Mouse (Mus musculus): ENCODE data around the gene Sik1. TPM values are rescaled to one million over a fixed set of nuclear protein-coding genes. Genes with fewer than 3 reads are reported as not detected.

Sik1 gene
- polyA plus RNA-seq, 1 experiment from 2014 or later, result 7.0 TPM

- no peak overlapping the region for H3K4me2 ChIP-seq
- 54% methylated on average over 11 of the region's 11 CpGs for WGBS (ENCODE audit: insufficient replicate concordance)
- peaks cover 29% of the 10 kb centered on the region for H3K4me1 ChIP-seq
- ATAC-seq, result no peak
- no peak overlapping the region for H3K9ac ChIP-seq
- H3K27ac ChIP-seq, result 0 out of 2 replicates have a peak overlapping the region, but pooled peaks have one; percentile 40
- H3K27me3 ChIP-seq (replicated peaks), result no peaks in the 10 kb centered on the region; the same call in 1 of the 2 replicates
- no peak overlapping the region for H3K4me3 ChIP-seq
- no peaks in the 10 kb centered on the region for H3K36me3 ChIP-seq
- H3K9me3 ChIP-seq (replicated peaks), result no peaks in the 10 kb centered on the region
Observed at GRCm38 (mm10) chr17:31835528-31836263, 19.9 kb downstream of the Sik1 start.

GRCm38 (mm10) chr17:31834320-31835065, 21.1 kb downstream of the Sik1 start:
- peaks cover 25% of the 10 kb centered on the region for H3K4me1 ChIP-seq
- H3K9me3 ChIP-seq (replicated peaks), result no peaks in the 10 kb centered on the region
- no peaks in the 10 kb centered on the region; the same call in 1 of the 2 replicates for H3K27me3 ChIP-seq (replicated peaks)
- H3K27ac ChIP-seq, result 0 out of 2 replicates have a peak overlapping the region, but pooled peaks have one; percentile 40
- no peak overlapping the region for H3K9ac ChIP-seq
- WGBS (ENCODE audit: insufficient replicate concordance), result 32% methylated on average over 6 of the region's 6 CpGs
- no peak for ATAC-seq
- H3K4me2 ChIP-seq, result no peak overlapping the region
- no peaks in the 10 kb centered on the region for H3K36me3 ChIP-seq
- H3K4me3 ChIP-seq, result no peak overlapping the region

- H3K9ac ChIP-seq, result peak overlapping the region; percentile 1; the same call in 1 of the 2 replicates
- no peak overlapping the region for H3K4me2 ChIP-seq
- no peak for ATAC-seq
- H3K27ac ChIP-seq, result 0 out of 2 replicates have a peak overlapping the region, but pooled peaks have one; percentile 13
- H3K4me3 ChIP-seq, result no peak overlapping the region
- no peaks in the 10 kb centered on the region for H3K9me3 ChIP-seq (replicated peaks)
- H3K36me3 ChIP-seq, result no peaks in the 10 kb centered on the region
- H3K4me1 ChIP-seq, result peaks cover 25% of the 10 kb centered on the region
- WGBS (ENCODE audit: insufficient replicate concordance), result 23% methylated on average over 7 of the region's 7 CpGs
- H3K27me3 ChIP-seq (replicated peaks), result no peaks in the 10 kb centered on the region; the same call in 1 of the 2 replicates
Observed at GRCm38 (mm10) chr17:31833752-31834151, 21.9 kb downstream of the Sik1 start.

- no peak overlapping the region for H3K4me2 ChIP-seq
- no peaks in the 10 kb centered on the region; the same call in 1 of the 2 replicates for H3K27me3 ChIP-seq (replicated peaks)
- no peaks in the 10 kb centered on the region for H3K36me3 ChIP-seq
- 78% methylated on average over 9 of the region's 9 CpGs for WGBS (ENCODE audit: insufficient replicate concordance)
- no peak for ATAC-seq
- H3K9ac ChIP-seq, result no peak overlapping the region
- no peaks in the 10 kb centered on the region for H3K9me3 ChIP-seq (replicated peaks)
- H3K27ac ChIP-seq, result no peak overlapping the region
- H3K4me1 ChIP-seq, result peaks cover 25% of the 10 kb centered on the region
- no peak overlapping the region for H3K4me3 ChIP-seq
Observed at GRCm38 (mm10) chr17:31832577-31832964, 23.0 kb downstream of the Sik1 start.

- Histone ChIP-seq H3K4me1 (peaks cover 31% of the 10 kb centered on the region), H3K27ac (no peak overlapping the region), H3K36me3 (no peaks in the 10 kb centered on the region), H3K27me3 (replicated peaks) (no peaks in the 10 kb centered on the region), H3K4me2 (no peak overlapping the region), H3K9me3 (replicated peaks) (no peaks in the 10 kb centered on the region), H3K4me3 (no peak overlapping the region), H3K9ac (no peak overlapping the region)
- no peak for ATAC-seq
- 71% methylated on average over 14 of the region's 14 CpGs for WGBS (ENCODE audit: insufficient replicate concordance)
Observed at GRCm38 (mm10) chr17:31831866-31832576, 23.6 kb downstream of the Sik1 start.

GRCm38 (mm10) chr17:31831097-31831865, 24.3 kb downstream of the Sik1 start:
- H3K27me3 ChIP-seq (replicated peaks), result 0 out of 2 replicates have a peak, but pooled peaks cover 3% of the 10 kb centered on the region
- H3K36me3 ChIP-seq, result no peaks in the 10 kb centered on the region
- no peaks in the 10 kb centered on the region for H3K9me3 ChIP-seq (replicated peaks)
- H3K4me2 ChIP-seq, result no peak overlapping the region
- H3K4me3 ChIP-seq, result no peak overlapping the region
- ATAC-seq, result no peak
- 64% methylated on average over 6 of the region's 6 CpGs for WGBS (ENCODE audit: insufficient replicate concordance)
- H3K9ac ChIP-seq, result no peak overlapping the region
- peaks cover 31% of the 10 kb centered on the region for H3K4me1 ChIP-seq
- H3K27ac ChIP-seq, result no peak overlapping the region

- no peaks in the 10 kb centered on the region for H3K9me3 ChIP-seq (replicated peaks)
- 76% methylated on average over 8 of the region's 8 CpGs for WGBS (ENCODE audit: insufficient replicate concordance)
- H3K4me2 ChIP-seq, result no peak overlapping the region
- H3K36me3 ChIP-seq, result no peaks in the 10 kb centered on the region
- no peak overlapping the region for H3K27ac ChIP-seq
- peaks cover 31% of the 10 kb centered on the region for H3K4me1 ChIP-seq
- 0 out of 2 replicates have a peak, but pooled peaks cover 4% of the 10 kb centered on the region for H3K27me3 ChIP-seq (replicated peaks)
- H3K4me3 ChIP-seq, result no peak overlapping the region
- no peak overlapping the region for H3K9ac ChIP-seq
- ATAC-seq, result no peak
Observed at GRCm38 (mm10) chr17:31830506-31831075, 25.0 kb downstream of the Sik1 start.

GRCm38 (mm10) chr17:31828916-31829315, 26.7 kb downstream of the Sik1 start:
- Histone ChIP-seq H3K4me3 (no peak overlapping the region), H3K36me3 (no peaks in the 10 kb centered on the region), H3K27me3 (replicated peaks) (0 out of 2 replicates have a peak, but pooled peaks cover 4% of the 10 kb centered on the region), H3K27ac (no peak overlapping the region), H3K4me1 (peaks cover 17% of the 10 kb centered on the region; the same call in 1 of the 2 replicates), H3K9me3 (replicated peaks) (no peaks in the 10 kb centered on the region), H3K4me2 (no peak overlapping the region), H3K9ac (no peak overlapping the region)
- WGBS (ENCODE audit: insufficient replicate concordance), result 81% methylated on average over 5 of the region's 5 CpGs
- no peak for ATAC-seq

- no peak overlapping the region for H3K4me3 ChIP-seq
- H3K4me2 ChIP-seq, result no peak overlapping the region
- WGBS (ENCODE audit: insufficient replicate concordance), result 39% methylated on average over 5 of the region's 5 CpGs
- H3K36me3 ChIP-seq, result no peaks in the 10 kb centered on the region
- no peak for ATAC-seq
- 0 out of 2 replicates have a peak, but pooled peaks cover 4% of the 10 kb centered on the region for H3K27me3 ChIP-seq (replicated peaks)
- no peak overlapping the region for H3K27ac ChIP-seq
- H3K4me1 ChIP-seq, result 0 out of 2 replicates have a peak, but pooled peaks cover 10% of the 10 kb centered on the region
- no peaks in the 10 kb centered on the region for H3K9me3 ChIP-seq (replicated peaks)
- no peak overlapping the region for H3K9ac ChIP-seq
Observed at GRCm38 (mm10) chr17:31828118-31828517, 27.5 kb downstream of the Sik1 start.

- WGBS (ENCODE audit: insufficient replicate concordance), result 63% methylated on average over 5 of the region's 5 CpGs
Observed at GRCm38 (mm10) chr17:31827206-31827605, 28.4 kb downstream of the Sik1 start.

GRCm38 (mm10) chr17:31826669-31827068, 28.9 kb downstream of the Sik1 start:
- no peaks in the 10 kb centered on the region for H3K9me3 ChIP-seq (replicated peaks)
- no peak for ATAC-seq
- H3K4me3 ChIP-seq, result no peak overlapping the region
- no peaks in the 10 kb centered on the region for H3K36me3 ChIP-seq
- no peak overlapping the region for H3K27ac ChIP-seq
- H3K27me3 ChIP-seq (replicated peaks), result 0 out of 2 replicates have a peak, but pooled peaks cover 4% of the 10 kb centered on the region
- WGBS (ENCODE audit: insufficient replicate concordance), result 56% methylated on average over 6 of the region's 6 CpGs
- H3K4me2 ChIP-seq, result no peak overlapping the region
- H3K9ac ChIP-seq, result no peak overlapping the region
- peaks cover 8% of the 10 kb centered on the region for H3K4me1 ChIP-seq

More at GRCm38 (mm10) chr17:31827206-31827605, 28.4 kb downstream of the Sik1 start:
- Histone ChIP-seq H3K4me3 (no peak overlapping the region), H3K27ac (peak overlapping the region; percentile 37; the same call in 1 of the 2 replicates), H3K9me3 (replicated peaks) (no peaks in the 10 kb centered on the region), H3K9ac (no peak overlapping the region), H3K4me1 (0 out of 2 replicates have a peak, but pooled peaks cover 6% of the 10 kb centered on the region), H3K4me2 (no peak overlapping the region), H3K27me3 (replicated peaks) (0 out of 2 replicates have a peak, but pooled peaks cover 4% of the 10 kb centered on the region), H3K36me3 (no peaks in the 10 kb centered on the region)
- ATAC-seq, result no peak
